Mouse (Mus musculus) layer of hippocampus, adult 9-11 months (tissue): ENCODE measurements at regions not wholly inside any gene's neighbourhood (a gene's known extent, or its start where the extent isn't known, plus 50 kb on each side); places are given as distances from the start of the nearest gene placed in this dataset.

Experiments
- DNase-seq: peaks from one replicate; pipeline ENCODE4 v3.0.0; 2022

GRCm38 (mm10) chr9:30848249-30848648 lies 74.0 kb downstream of the Adamts15 start:
- DNase-seq: no peak

- DNase-seq: no peak
These were observed 76.5 kb downstream of the Adamts15 start for GRCm38 (mm10) chr9:30845609-30846290.

GRCm38 (mm10) chr9:30844079-30844563 lies 78.1 kb downstream of the Adamts15 start:
- peak; percentile 6 for DNase-seq

- DNase-seq: no peak
These were observed 87.3 kb downstream of the Adamts15 start for GRCm38 (mm10) chr9:30834908-30835307.

- no peak for DNase-seq
These were observed 87.7 kb downstream of the Adamts15 start for GRCm38 (mm10) chr9:30834565-30834905.

- no peak for DNase-seq
These were observed 88.3 kb downstream of the Adamts15 start for GRCm38 (mm10) chr9:30833836-30834564.

GRCm38 (mm10) chr9:30829158-30829870 lies 92.9 kb downstream of the Adamts15 start:
- no peak for DNase-seq

GRCm38 (mm10) chr9:30827780-30828179 lies 94.5 kb downstream of the Adamts15 start:
- no peak for DNase-seq

GRCm38 (mm10) chr9:30824056-30824625 lies 98.1 kb downstream of the Adamts15 start:
- no peak for DNase-seq

- no peak for DNase-seq
These were observed 101.4 kb downstream of the Adamts15 start for GRCm38 (mm10) chr9:30820806-30821375.

- no peak for DNase-seq
These were observed 109.0 kb downstream of the Adamts15 start for GRCm38 (mm10) chr9:30813246-30813645.

GRCm38 (mm10) chr9:30810843-30811242 lies 111.4 kb downstream of the Adamts15 start:
- no peak for DNase-seq

GRCm38 (mm10) chr9:30810290-30810689 lies 112.0 kb downstream of the Adamts15 start:
- no peak for DNase-seq

- DNase-seq: no peak
These were observed 113.3 kb downstream of the Adamts15 start for GRCm38 (mm10) chr9:30808863-30809491.

GRCm38 (mm10) chr9:30803755-30804532 lies 118.3 kb downstream of the Adamts15 start:
- DNase-seq: no peak

- DNase-seq: no peak
These were observed 119.4 kb downstream of the Adamts15 start for GRCm38 (mm10) chr9:30802826-30803225.

GRCm38 (mm10) chr9:30794701-30795407 lies 127.4 kb downstream of the Adamts15 start:
- no peak for DNase-seq

GRCm38 (mm10) chr9:30781221-30781620 lies 141.0 kb downstream of the Adamts15 start:
- DNase-seq: no peak

GRCm38 (mm10) chr9:30777816-30778215 lies 144.4 kb downstream of the Adamts15 start:
- no peak for DNase-seq

- DNase-seq: no peak
These were observed 147.1 kb downstream of the Adamts15 start for GRCm38 (mm10) chr9:30775161-30775560.

- DNase-seq: no peak
These were observed 149.8 kb downstream of the Adamts15 start for GRCm38 (mm10) chr9:30772456-30772855.
